Mouse (Mus musculus) G1E (cell line): ENCODE data around the gene Il34.

Source experiments
- CTCF ChIP-seq: IDR thresholded peaks from 2 replicates; pipeline ENCODE4 v1.5.1; 2012; ENCODE audit warnings: low read depth, low read length, inconsistent platforms, mixed read lengths
- GATA1 ChIP-seq: IDR thresholded peaks from 2 replicates; pipeline ENCODE4 v1.6.1; 2012; ENCODE audit warnings: borderline replicate concordance, low read length, inconsistent platforms, mixed read lengths
- POLR2AphosphoS5 ChIP-seq: IDR thresholded peaks from 2 replicates; pipeline ENCODE4 v1.6.1; 2012; ENCODE audit warnings: low read depth, low read length, inconsistent platforms; ENCODE audit not compliant: insufficient replicate concordance

DNA sequence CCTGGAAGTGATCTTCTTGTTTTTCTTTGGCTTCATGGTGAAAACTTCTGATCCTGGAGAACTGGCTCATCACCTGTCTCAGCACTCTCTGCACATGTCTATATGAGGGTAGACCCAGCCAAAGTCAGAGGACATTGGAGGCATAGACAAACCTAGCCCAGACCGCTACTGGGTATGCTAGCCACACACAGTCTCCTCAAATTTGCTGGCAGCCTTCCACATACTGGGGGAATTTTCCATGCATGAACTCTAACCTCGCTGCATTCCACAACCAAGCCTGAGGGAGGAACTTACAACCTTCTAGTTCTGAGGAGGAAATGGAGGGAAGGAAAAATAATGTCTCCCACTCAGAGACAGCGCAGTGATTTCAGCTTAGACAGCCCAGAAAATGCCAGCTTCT is 31.7 kb downstream of the Il34 start:
- no peak for TF ChIP-seq CTCF
- no peak for TF ChIP-seq GATA1
- TF ChIP-seq POLR2AphosphoS5: no peak
